Comparison of ENCODE assay signal across 8 mouse cellular contexts in genomic region chr11:61266551-61267533, GRCm38 (mm10). TPM values are rescaled to one million over a fixed set of nuclear protein-coding genes. Genes with fewer than 3 reads are reported as not detected.
DNase-seq lines count a peak whose midpoint lies in the region; ATAC-seq and TF ChIP-seq lines count a peak whose summit lies in the region.

Aldh3a2 (minus strand) TSS chr11:61267464.

- H3K79me3 ChIP-seq in C2C12 (ENCODE audit: low read depth): no peaks in the 10 kb centered on the region

- no peak for TF ChIP-seq CTCF in C2C12 (IDR thresholded peaks at IDR 0.05; ENCODE audit: control insufficient read depth, insufficient read depth, insufficient read length)
- TF ChIP-seq CTCF in brain, embryonic 14.5 days (IDR thresholded peaks at IDR 0.05; ENCODE audit: borderline replicate concordance, extremely low read depth, insufficient read depth, insufficient read length): no peak
- TF ChIP-seq CTCF in kidney, postnatal 0 days (IDR thresholded peaks at IDR 0.05; ENCODE audit: low read depth): no peak; the same call in 1 of the 2 replicates

- peaks cover 27% of the 10 kb centered on the region for H3K36me3 ChIP-seq in C2C12 (ENCODE audit: control insufficient read depth, insufficient read depth)
- peaks cover 12% of the 10 kb centered on the region for H3K36me3 ChIP-seq in erythroblast, embryonic 14.5 days (ENCODE audit: control insufficient read depth)
- H3K36me3 ChIP-seq in heart, embryonic 12.5 days: peaks cover 17% of the 10 kb centered on the region
- H3K36me3 ChIP-seq in kidney, postnatal 0 days (ENCODE audit: insufficient read depth, low read length): peaks cover 23% of the 10 kb centered on the region
- peaks cover 7% of the 10 kb centered on the region; the same call in 1 of the 2 replicates for H3K36me3 ChIP-seq in liver, embryonic 11.5 days (ENCODE audit: control insufficient read depth, insufficient read depth, low read length)
- H3K36me3 ChIP-seq in stomach, embryonic 14.5 days (ENCODE audit: control insufficient read depth, insufficient read depth, low read length): peaks cover 16% of the 10 kb centered on the region

- peak within 1 kb of the TSS; percentile 89 for H3K9ac ChIP-seq in heart, embryonic 12.5 days
- H3K9ac ChIP-seq in kidney, postnatal 0 days (ENCODE audit: low read depth, low read length): peak within 1 kb of the TSS; percentile 67
- H3K9ac ChIP-seq in liver, embryonic 11.5 days (ENCODE audit: low read depth, low read length): peak within 1 kb of the TSS; percentile 70
- H3K9ac ChIP-seq in stomach, embryonic 14.5 days (replicated peaks; ENCODE audit: low read depth, low read length): peak within 1 kb of the TSS; percentile 47

- peaks cover 24% of the 10 kb centered on the region for H3K4me1 ChIP-seq in erythroblast, embryonic 14.5 days (ENCODE audit: control insufficient read depth)
- H3K4me1 ChIP-seq in heart, embryonic 12.5 days (replicated peaks): no peaks in the 10 kb centered on the region
- peaks cover 5% of the 10 kb centered on the region; the same call in 1 of the 2 replicates for H3K4me1 ChIP-seq in kidney, postnatal 0 days (replicated peaks; ENCODE audit: insufficient read depth, low read length)
- H3K4me1 ChIP-seq in liver, embryonic 11.5 days (replicated peaks; ENCODE audit: control insufficient read depth, insufficient read depth, low read length): peaks cover 5% of the 10 kb centered on the region; the same call in 1 of the 2 replicates
- H3K4me1 ChIP-seq in stomach, embryonic 14.5 days (ENCODE audit: control insufficient read depth, insufficient read depth, low read length): no peaks in the 10 kb centered on the region

- no peaks in the 10 kb centered on the region for H3K27me3 ChIP-seq in C2C12 (ENCODE audit: control insufficient read depth, insufficient read depth, insufficient read length)
- peaks cover 2% of the 10 kb centered on the region; the same call in 1 of the 2 replicates for H3K27me3 ChIP-seq in erythroblast, embryonic 14.5 days (ENCODE audit: control insufficient read depth)
- H3K27me3 ChIP-seq in heart, embryonic 12.5 days (replicated peaks): no peaks in the 10 kb centered on the region
- H3K27me3 ChIP-seq in kidney, postnatal 0 days (ENCODE audit: insufficient read depth, low read length): no peaks in the 10 kb centered on the region
- H3K27me3 ChIP-seq in liver, embryonic 11.5 days (replicated peaks; ENCODE audit: control insufficient read depth, insufficient read depth, low read length): no peaks in the 10 kb centered on the region
- H3K27me3 ChIP-seq in stomach, embryonic 14.5 days (ENCODE audit: control insufficient read depth, insufficient read depth, low read length): no peaks in the 10 kb centered on the region

- H3K4me3 ChIP-seq in C2C12 (ENCODE audit: insufficient read depth, poor library complexity, severe bottlenecking): peak within 1 kb of the TSS; percentile 56
- peak within 1 kb of the TSS; percentile 69 for H3K4me3 ChIP-seq in erythroblast, embryonic 14.5 days (replicated peaks)
- peak within 1 kb of the TSS; percentile 90 for H3K4me3 ChIP-seq in heart, embryonic 12.5 days
- H3K4me3 ChIP-seq in kidney, postnatal 0 days (replicated peaks; ENCODE audit: low read depth, low read length): peak within 1 kb of the TSS; percentile 44
- H3K4me3 ChIP-seq in liver, embryonic 11.5 days (ENCODE audit: low read depth, low read length): peak within 1 kb of the TSS; percentile 63
- H3K4me3 ChIP-seq in stomach, embryonic 14.5 days (ENCODE audit: low read depth, low read length): peak within 1 kb of the TSS; percentile 86

- peak within 1 kb of the TSS; percentile 86 for H3K4me2 ChIP-seq in heart, embryonic 12.5 days
- H3K4me2 ChIP-seq in kidney, postnatal 0 days (ENCODE audit: low read length): peak within 1 kb of the TSS; percentile 52
- H3K4me2 ChIP-seq in liver, embryonic 11.5 days: peak within 1 kb of the TSS; percentile 73
- peak within 1 kb of the TSS; percentile 65 for H3K4me2 ChIP-seq in stomach, embryonic 14.5 days (replicated peaks; ENCODE audit: low read depth, low read length)

- no peaks in the 10 kb centered on the region for H3K9me3 ChIP-seq in erythroblast, embryonic 14.5 days (ENCODE audit: control insufficient read depth, low read length)
- H3K9me3 ChIP-seq in heart, embryonic 12.5 days (replicated peaks): no peaks in the 10 kb centered on the region
- H3K9me3 ChIP-seq in kidney, postnatal 0 days (replicated peaks; ENCODE audit: low read length): no peaks in the 10 kb centered on the region
- H3K9me3 ChIP-seq in liver, embryonic 11.5 days (ENCODE audit: control insufficient read depth, low read length): no peaks in the 10 kb centered on the region
- H3K9me3 ChIP-seq in stomach, embryonic 14.5 days (ENCODE audit: control insufficient read depth, low read depth, low read length): no peaks in the 10 kb centered on the region

- under 1% methylated on average over 58 of the region's 58 CpGs for WGBS in heart, embryonic 12.5 days
- under 1% methylated on average over 58 of the region's 58 CpGs for WGBS in kidney, postnatal 0 days
- 1% methylated on average over 58 of the region's 58 CpGs for WGBS in liver, embryonic 11.5 days
- under 1% methylated on average over 51 of the region's 58 CpGs for WGBS in stomach, embryonic 14.5 days

- TF ChIP-seq POLR2A in brain, embryonic 14.5 days (IDR thresholded peaks at IDR 0.05; ENCODE audit: borderline replicate concordance, extremely low read depth, insufficient read depth, insufficient read length, poor library complexity, severe bottlenecking): peak; percentile 89; the same call in 1 of the 2 replicates

- peak; percentile 100 for ATAC-seq in heart, embryonic 12.5 days (ENCODE audit: insufficient number of reproducible peaks, low FRiP score)
- ATAC-seq in kidney, postnatal 0 days (replicated peaks; ENCODE audit: low FRiP score, low read depth): peak; percentile 99
- ATAC-seq in liver, embryonic 11.5 days (replicated peaks; ENCODE audit: low FRiP score): peak; percentile 98
- peak; percentile 98 for ATAC-seq in stomach, embryonic 14.5 days (ENCODE audit: insufficient number of reproducible peaks, insufficient read depth, low FRiP score, low read depth)

- H3K79me2 ChIP-seq in C2C12 (ENCODE audit: control insufficient read depth, insufficient read depth): no peaks in the 10 kb centered on the region

- H3ac ChIP-seq in C2C12 (ENCODE audit: control insufficient read depth, insufficient read length, low read depth): peak within 1 kb of the TSS; percentile 90

- peak within 1 kb of the TSS; percentile 94 for H3K27ac ChIP-seq in heart, embryonic 12.5 days (ENCODE audit: poor library complexity, severe bottlenecking)
- H3K27ac ChIP-seq in kidney, postnatal 0 days: peak within 1 kb of the TSS; percentile 91
- peak within 1 kb of the TSS; percentile 88 for H3K27ac ChIP-seq in liver, embryonic 11.5 days (ENCODE audit: low read depth, low read length)
- H3K27ac ChIP-seq in stomach, embryonic 14.5 days (ENCODE audit: low read length): peak within 1 kb of the TSS; percentile 96

- peak; percentile 97 for DNase-seq in brain, embryonic 14.5 days (ENCODE audit: low read depth)
- peak; percentile 97 for DNase-seq in kidney, postnatal 0 days (ENCODE audit: low spot score)
- peak; percentile 93 for DNase-seq in liver, embryonic 11.5 days (ENCODE audit: low spot score)
- DNase-seq in naive thymus-derived CD4-positive, alpha-beta T cell, adult 2 months (ENCODE audit: low read depth): peak; percentile 98

TF ChIP-seq in C2C12, 6 proteins besides CTCF, POLR2A, EP300 and RAD21:
- TF ChIP-seq FOSL1 (IDR thresholded peaks at IDR 0.05; ENCODE audit: insufficient read depth, low read length, poor library complexity, severe bottlenecking) (no peak), CEBPB (IDR thresholded peaks at IDR 0.05; ENCODE audit: low read depth) (no peak), MYOD1 (IDR thresholded peaks at IDR 0.05; ENCODE audit: control insufficient read depth, insufficient read length, low read depth) (no peak), MYOG (IDR thresholded peaks at IDR 0.05; ENCODE audit: control insufficient read depth, extremely low read depth, insufficient read length) (no peak), USF1 (IDR thresholded peaks at IDR 0.05; ENCODE audit: low read depth) (peak; percentile 100), MAX (IDR thresholded peaks at IDR 0.05) (no peak)

RNA-seq across cellular contexts. Expression of gene Aldh3a2, which starts in this region (rescaled TPM):
- polyA plus RNA-seq in C2C12 (2012; fragmentation: generic; extraction: Trizol): 15.8 TPM
- polyA plus RNA-seq in brain, embryonic 14.5 days (2012; rRNA removed): 29.0 and 29.4 TPM in 2 replicates
- polyA plus RNA-seq in erythroblast, embryonic 14.5 days (2012): 0.12 TPM in 1 of 2 replicates, not detected in the other
- polyA plus RNA-seq in heart, embryonic 12.5 days (2016; fragmentation: Nextera tagmentation; extraction: Ambion mirVana): 32.0 and 33.1 TPM in 2 replicates
- 45.0 and 46.2 TPM in 2 replicates for polyA plus RNA-seq in kidney, postnatal 0 days (2015; fragmentation: Nextera tagmentation; extraction: Ambion mirVana)
- polyA plus RNA-seq in liver, embryonic 11.5 days (2014; fragmentation: Nextera tagmentation; extraction: Ambion mirVana): 23.8 and 28.3 TPM in 2 replicates
- polyA plus RNA-seq in stomach, embryonic 14.5 days (2014; fragmentation: Nextera tagmentation; extraction: Ambion mirVana): 47.5 and 53.0 TPM in 2 replicates

Comparison
In these comparisons a context has a peak if more than half of its experiments do, and no peak if none do; other contexts are left out.
1. Peak in every context shown above with its lines: DNase-seq, ATAC-seq, H3K4me3 ChIP-seq and H3K27ac ChIP-seq.
2. RNA of gene Aldh3a2 (polyA plus RNA-seq): 47.5 to 53.0 TPM in stomach, embryonic 14.5 days, 45.0 to 46.2 TPM in kidney, postnatal 0 days, 32.0 to 33.1 TPM in heart, embryonic 12.5 days, 29.0 to 29.4 TPM in brain, embryonic 14.5 days, 23.8 to 28.3 TPM in liver, embryonic 11.5 days and 15.8 TPM in C2C12 (single experiment); 0.12 TPM in erythroblast, embryonic 14.5 days; every median in the first group is over 10 times any median in the second.